Mouse (Mus musculus) MEL (cell line): ENCODE data around the gene C1qtnf5. TPM values are rescaled to one million over a fixed set of nuclear protein-coding genes. Genes with fewer than 3 reads are reported as not detected.

Experiments
- DNase-seq: peaks from one replicate; pipeline ENCODE4 v3.0.0; 2011; ENCODE audit warnings: low read depth, low spot score
- H3K27ac ChIP-seq: 2 replicates; pipeline ENCODE4 v1.5.1; 2012; ENCODE audit warnings: low read depth, mild to moderate bottlenecking, control low read depth, low read length, moderate library complexity; ENCODE audit not compliant: control insufficient read depth
- H3K27me3 ChIP-seq, 2 experiments: fragments of 150-350 bp in 1 of 2; sonication (generic) in 1 of 2; 2 replicates each; pipeline ENCODE4 v1.6.1; 2012; ENCODE audit warnings: low read length in 2 of 2, mild to moderate bottlenecking in 2 of 2, improper control_type of control experiment in 1 of 2, moderate library complexity in 1 of 2; ENCODE audit not compliant: insufficient read depth in 2 of 2, control insufficient read depth in 1 of 2
- H3K36me3 ChIP-seq, 2 experiments: 2 replicates each; pipeline ENCODE4 v1.6.1; 2012 to 2014; ENCODE audit warnings: low read length in 2 of 2, improper control_type of control experiment in 1 of 2, inconsistent platforms in 1 of 2, mild to moderate bottlenecking in 1 of 2; ENCODE audit not compliant: insufficient read depth in 2 of 2, control insufficient read depth in 1 of 2
- H3K4me1 ChIP-seq, 2 experiments: fragments of 150-350 bp in 1 of 2; sonication (generic) in 1 of 2; 2 replicates each; pipeline ENCODE4 v1.6.1; 2012; ENCODE audit warnings: low read length in 2 of 2, improper control_type of control experiment in 1 of 2, mild to moderate bottlenecking in 1 of 2; ENCODE audit not compliant: insufficient read depth in 2 of 2, control insufficient read depth in 1 of 2
- H3K4me3 ChIP-seq, 2 experiments: fragments of 150-350 bp in 1 of 2; sonication (generic) in 1 of 2; 2 replicates each; pipeline ENCODE4 v1.5.1; 2012; ENCODE audit warnings: low read depth in 2 of 2, low read length in 2 of 2, mild to moderate bottlenecking in 2 of 2, moderate library complexity in 2 of 2, control low read depth in 1 of 2, improper control_type of control experiment in 1 of 2; ENCODE audit not compliant: control insufficient read depth in 1 of 2, insufficient read depth in 1 of 2
- H3K79me2 ChIP-seq: 2 replicates; pipeline ENCODE4 v1.6.1; 2012; ENCODE audit warnings: mild to moderate bottlenecking, low read length, moderate library complexity; ENCODE audit not compliant: control insufficient read depth, poor library complexity, insufficient read depth
- H3K9ac ChIP-seq: 2 replicates; pipeline ENCODE4 v1.6.1; 2012; ENCODE audit warnings: low read depth, mild to moderate bottlenecking, control low read depth, low read length, moderate library complexity; ENCODE audit not compliant: control insufficient read depth, poor library complexity, severe bottlenecking
- H3K9me3 ChIP-seq: fragments of 150-350 bp; sonication (generic); replicated peaks from 2 replicates; pipeline ENCODE4 v1.6.1; 2012; ENCODE audit warnings: mild to moderate bottlenecking, low read length, improper control_type of control experiment, moderate library complexity; ENCODE audit not compliant: insufficient read depth
- BHLHE40 ChIP-seq: IDR thresholded peaks from 2 replicates; pipeline ENCODE4 v1.6.1; 2012; ENCODE audit warnings: low read depth, mild to moderate bottlenecking, inconsistent platforms, low read length, improper control_type of control experiment, borderline replicate concordance
- CHD1 ChIP-seq: IDR thresholded peaks from 2 replicates; pipeline ENCODE4 v1.6.1; 2012; ENCODE audit warnings: low read depth, mild to moderate bottlenecking, inconsistent platforms, low read length, improper control_type of control experiment
- E2F4 ChIP-seq: IDR thresholded peaks from 2 replicates; pipeline ENCODE4 v1.6.1; 2011; ENCODE audit warnings: low read depth, low read length, improper control_type of control experiment, borderline replicate concordance
- EP300 ChIP-seq, 2 experiments: IDR thresholded peaks; 2 replicates each; pipeline ENCODE4 v1.6.1; 2011; ENCODE audit warnings: improper control_type of control experiment in 2 of 2, low read length in 2 of 2, low read depth in 1 of 2, mild to moderate bottlenecking in 1 of 2
- ETS1 ChIP-seq: IDR thresholded peaks from 2 replicates; pipeline ENCODE4 v1.6.1; 2012; ENCODE audit warnings: low read depth, mild to moderate bottlenecking, inconsistent platforms, low read length, improper control_type of control experiment, moderate library complexity
- GATA1 ChIP-seq: IDR thresholded peaks from 2 replicates; pipeline ENCODE4 v1.6.1; 2011; ENCODE audit warnings: low read depth, low read length, improper control_type of control experiment
- JUND ChIP-seq: IDR thresholded peaks from 2 replicates; pipeline ENCODE4 v1.6.1; 2011; ENCODE audit warnings: low read depth, mild to moderate bottlenecking, improper control_type of control experiment, low read length
- MAFK ChIP-seq: IDR thresholded peaks from 2 replicates; pipeline ENCODE4 v1.6.1; 2011; ENCODE audit warnings: low read depth, mild to moderate bottlenecking, low read length, improper control_type of control experiment, borderline replicate concordance
- MAX ChIP-seq: IDR thresholded peaks from 2 replicates; pipeline ENCODE4 v1.6.1; 2011; ENCODE audit warnings: low read length, improper control_type of control experiment
- MAZ ChIP-seq: IDR thresholded peaks from 2 replicates; pipeline ENCODE4 v1.6.1; 2012; ENCODE audit warnings: low read depth, mild to moderate bottlenecking, inconsistent platforms, low read length, improper control_type of control experiment
- MEF2A ChIP-seq: IDR thresholded peaks from 2 replicates; pipeline ENCODE4 v1.6.1; 2014; ENCODE audit warnings: low read depth, mild to moderate bottlenecking, inconsistent platforms, low read length, improper control_type of control experiment; ENCODE audit not compliant: poor library complexity, insufficient replicate concordance, severe bottlenecking; ENCODE audit errors: extremely low read depth
- NELFE ChIP-seq: IDR thresholded peaks from 2 replicates; pipeline ENCODE4 v1.6.1; 2011; ENCODE audit warnings: low read depth, low read length, improper control_type of control experiment
- POLR2A ChIP-seq, 2 experiments: IDR thresholded peaks; 2 replicates each; pipeline ENCODE4 v1.6.1; 2011 to 2012; ENCODE audit warnings: low read length in 2 of 2, mild to moderate bottlenecking in 2 of 2, control low read depth in 1 of 2, improper control_type of control experiment in 1 of 2, low read depth in 1 of 2, moderate library complexity in 1 of 2; ENCODE audit not compliant: control insufficient read depth in 1 of 2, insufficient read depth in 1 of 2, poor library complexity in 1 of 2
- POLR2AphosphoS2 ChIP-seq: IDR thresholded peaks from 2 replicates; pipeline ENCODE4 v1.6.1; 2011; ENCODE audit warnings: low read length, improper control_type of control experiment
- RAD21 ChIP-seq: IDR thresholded peaks from 2 replicates; pipeline ENCODE4 v1.6.1; 2011; ENCODE audit warnings: mild to moderate bottlenecking, low read depth, low read length, improper control_type of control experiment
- RCOR1 ChIP-seq: IDR thresholded peaks from 2 replicates; pipeline ENCODE4 v1.6.1; 2012; ENCODE audit warnings: low read depth, mild to moderate bottlenecking, inconsistent platforms, low read length, improper control_type of control experiment
- SIN3A ChIP-seq: IDR thresholded peaks from 2 replicates; pipeline ENCODE4 v1.6.1; 2012; ENCODE audit warnings: low read length, improper control_type of control experiment, inconsistent platforms
- SMC3 ChIP-seq: IDR thresholded peaks from 2 replicates; pipeline ENCODE4 v1.6.1; 2011; ENCODE audit warnings: low read depth, low read length, improper control_type of control experiment
- TCF12 ChIP-seq: IDR thresholded peaks from 2 replicates; pipeline ENCODE4 v1.6.1; 2014; ENCODE audit warnings: low read depth, mild to moderate bottlenecking, inconsistent platforms, low read length, improper control_type of control experiment, moderate library complexity
- USF1 ChIP-seq: IDR thresholded peaks from 2 replicates; pipeline ENCODE4 v1.6.1; 2014; ENCODE audit warnings: low read depth, mild to moderate bottlenecking, inconsistent platforms, low read length, improper control_type of control experiment, moderate library complexity
- USF2 ChIP-seq, 2 experiments: IDR thresholded peaks; 2 replicates each; pipeline ENCODE4 v1.6.1; 2011 to 2012; ENCODE audit warnings: improper control_type of control experiment in 2 of 2, low read length in 2 of 2, borderline replicate concordance in 1 of 2, inconsistent platforms in 1 of 2, low read depth in 1 of 2, mild to moderate bottlenecking in 1 of 2; ENCODE audit not compliant: insufficient read depth in 1 of 2
- ZC3H11A ChIP-seq: IDR thresholded peaks from 2 replicates; pipeline ENCODE4 v1.6.1; 2012; ENCODE audit warnings: low read depth, mild to moderate bottlenecking, inconsistent platforms, low read length, improper control_type of control experiment
- ZKSCAN1 ChIP-seq: IDR thresholded peaks from 2 replicates; pipeline ENCODE4 v1.6.1; 2012; ENCODE audit warnings: low read depth, mild to moderate bottlenecking, inconsistent platforms, low read length, improper control_type of control experiment, moderate library complexity
- polyA plus RNA-seq, 2 experiments: library from polyadenylated mRNA; stranded (reverse) in 1 of 2; unstranded in 1 of 2; fragments of >175 nt in 1 of 2; fragments of >200 nt in 1 of 2; gene quantifications; 2 replicates each; pipeline versions ENCODE4 v1.2.1 to v1.2.4; 2012; ENCODE audit warnings: low replicate concordance in 2 of 2, low read depth in 1 of 2; ENCODE audit not compliant: insufficient read length in 2 of 2, insufficient read depth in 1 of 2, missing spikeins in 1 of 2
- total RNA-seq: library from RNA; depleted of rRNA; stranded (reverse); fragments of 300-350 nt; gene quantifications from 2 replicates; pipeline ENCODE4 v1.2.3, GENCODE M21; 2012; rRNA removed

Gene C1qtnf5
- total RNA-seq (0.19 TPM in 1 of 2 replicates, not detected in the other), polyA plus RNA-seq (under 1 TPM in 1 of 2 experiments, not detected in 1; 0.13 TPM)

DNA sequence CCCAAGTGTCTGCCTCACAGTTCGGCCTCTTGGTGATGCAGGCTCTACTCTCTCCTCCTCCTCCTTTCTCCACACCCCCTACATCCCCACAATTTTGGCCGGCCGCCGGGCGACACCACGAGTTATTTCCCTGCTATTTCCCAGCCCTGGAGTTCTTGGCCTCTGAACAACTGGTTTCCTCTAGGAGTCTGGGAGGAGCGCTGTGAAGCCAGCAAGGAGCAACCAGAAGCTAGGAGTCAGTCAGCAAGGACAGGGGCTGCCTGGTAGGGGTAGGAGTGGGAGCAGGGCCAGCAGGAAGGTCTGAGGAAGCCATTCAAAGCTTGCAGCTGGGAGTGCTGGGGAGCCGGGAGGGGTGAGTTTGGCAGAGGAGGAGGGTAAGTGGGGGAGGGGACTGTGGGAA is at the start of gene C1qtnf5:
Gene C1qtnf5, plus strand, starts transcription at position 136 of the 400 bp plus-strand sequence.
- Histone ChIP-seq H3K4me1 (peaks cover 0 to 16% of the 10 kb centered on the region in 2 experiments; a peak in 3 of 4 replicates), H3K4me3 (no peak within 1 kb of the TSS), H3K9me3 (no peaks in the 10 kb centered on the region), H3K27ac (no peak within 1 kb of the TSS), H3K27me3 (no peaks in the 10 kb centered on the region), H3K79me2 (peaks cover 41% of the 10 kb centered on the region), H3K9ac (no peak within 1 kb of the TSS), H3K36me3 (peaks cover 0 to 8% of the 10 kb centered on the region in 2 experiments; a peak in 3 of 4 replicates)
- no peak for DNase-seq
- TF ChIP-seq ZKSCAN1 = no peak
- no peak for TF ChIP-seq ZC3H11A
- TF ChIP-seq MEF2A = no peak
- no peak for TF ChIP-seq RCOR1
- TF ChIP-seq GATA1 = no peak
- TF ChIP-seq EP300 (IDR thresholded peaks at IDR 0.05; ENCODE audit: low read depth in 1 of 2, low read length in 2 of 2) = no peak
- no peak for TF ChIP-seq POLR2A (IDR thresholded peaks at IDR 0.05; ENCODE audit: control insufficient read depth in 1 of 2, insufficient read depth in 1 of 2, low read depth in 1 of 2, low read length in 2 of 2, poor library complexity in 1 of 2)
- TF ChIP-seq BHLHE40 = no peak
- no peak for TF ChIP-seq USF1
- no peak for TF ChIP-seq MAX
- no peak for TF ChIP-seq E2F4
- TF ChIP-seq MAFK = no peak
- TF ChIP-seq MAZ = no peak
- no peak for TF ChIP-seq ETS1
- TF ChIP-seq NELFE = no peak
- TF ChIP-seq CHD1 = no peak
- no peak for TF ChIP-seq USF2 (IDR thresholded peaks at IDR 0.05; ENCODE audit: borderline replicate concordance in 1 of 2, insufficient read depth in 1 of 2, low read depth in 1 of 2, low read length in 2 of 2)

DNA sequence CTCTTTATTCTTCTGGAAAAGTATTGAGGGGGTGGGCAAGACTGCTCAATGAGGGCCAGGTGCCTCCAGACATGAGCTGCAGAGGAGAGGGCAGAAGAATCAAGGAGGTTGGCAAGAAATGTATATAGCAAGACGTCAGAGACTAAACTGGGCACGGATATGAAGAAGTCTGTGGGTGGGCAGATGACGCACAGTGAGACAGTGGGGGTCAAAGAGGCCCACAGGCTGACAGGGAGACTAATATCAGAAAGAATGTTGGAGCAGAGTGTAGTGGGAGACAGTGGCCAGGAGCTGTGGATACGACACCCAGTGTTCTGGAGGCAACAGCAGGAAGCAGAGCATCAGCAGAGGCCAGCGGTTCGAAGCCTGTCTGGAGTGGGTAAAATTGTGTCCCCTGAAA is 48.4 kb upstream of the C1qtnf5 start:
- TF ChIP-seq NELFE (no peak), SMC3 (no peak), TCF12 (no peak), USF2 (IDR thresholded peaks at IDR 0.05; ENCODE audit: borderline replicate concordance in 1 of 2, insufficient read depth in 1 of 2, low read depth in 1 of 2, low read length in 2 of 2) (no peak), RAD21 (no peak), MEF2A (no peak), POLR2A (IDR thresholded peaks at IDR 0.05; ENCODE audit: control insufficient read depth in 1 of 2, insufficient read depth in 1 of 2, low read depth in 1 of 2, low read length in 2 of 2, poor library complexity in 1 of 2) (no peak), JUND (no peak), SIN3A (no peak), POLR2AphosphoS2 (no peak), CHD1 (no peak), GATA1 (no peak), MAZ (no peak)
- DNase-seq = no peak

More for the DNA sequence above, 48.4 kb upstream of the C1qtnf5 start:
- Histone ChIP-seq H3K79me2 (no peaks in the 10 kb centered on the region), H3K9ac (no peak overlapping the region), H3K9me3 (no peaks in the 10 kb centered on the region), H3K27me3 (peaks cover 0 to 2% of the 10 kb centered on the region in 2 experiments; a peak in 1 of 4 replicates), H3K4me1 (no peaks in the 10 kb centered on the region), H3K4me3 (no peak overlapping the region), H3K27ac (no peak overlapping the region), H3K36me3 (no peaks in the 10 kb centered on the region)
